Mouse (Mus musculus) E14TG2a.4 (cell line): ENCODE data around the gene Htr6.

Experiments used
- CTCF ChIP-seq: conservative IDR thresholded peaks from 2 replicates; pipeline ENCODE4 v1.5.1; 2014; ENCODE audit warnings: low read length
- POU5F1 ChIP-seq: IDR thresholded peaks from 2 replicates; pipeline ENCODE4 v1.6.1; 2014; ENCODE audit warnings: low read length, borderline replicate concordance

DNA sequence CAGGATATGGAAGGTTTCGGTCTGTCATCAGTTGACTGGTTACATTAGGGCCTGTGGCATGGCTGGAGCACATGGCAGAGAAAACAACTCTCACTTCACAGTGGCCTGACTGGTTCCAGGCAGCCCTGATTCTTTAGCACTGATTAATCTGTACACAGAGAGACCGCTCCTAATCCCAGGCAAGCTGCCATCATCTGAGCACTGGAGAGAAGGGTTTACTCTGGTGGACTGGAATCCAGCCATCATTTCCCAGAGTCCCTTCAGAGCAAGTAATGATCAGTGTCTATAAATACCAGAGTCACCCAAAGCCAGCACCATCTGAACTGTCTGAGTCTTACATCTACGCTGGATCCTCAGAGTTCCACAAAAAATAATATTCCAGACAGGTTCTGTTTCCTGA lies 39.6 kb downstream of the Htr6 start:
- TF ChIP-seq CTCF (no peak), POU5F1 (no peak)
